Mouse (Mus musculus) E14TG2a.4 (cell line): ENCODE results near the gene Anapc16.
A peak's percentile ranks its signal among the peaks of the same experiment; 100 is the strongest.

ENCODE experiments used
- H3K27me3 ChIP-seq: 2 replicates; pipeline ENCODE4 v1.6.1; 2014; ENCODE audit warnings: low read length, control low read depth; ENCODE audit not compliant: insufficient read depth
- H3K36me3 ChIP-seq: 2 replicates; pipeline ENCODE4 v1.6.1; 2014; ENCODE audit warnings: low read length, control low read depth; ENCODE audit not compliant: insufficient read depth
- H3K4me1 ChIP-seq: replicated peaks from 2 replicates; pipeline ENCODE4 v1.6.1; 2014; ENCODE audit warnings: low read depth, low read length, control low read depth
- H3K4me3 ChIP-seq: replicated peaks from 2 replicates; pipeline ENCODE4 v1.5.1; 2014; ENCODE audit warnings: mild to moderate bottlenecking, low read length
- H3K9me3 ChIP-seq: 2 replicates; pipeline ENCODE4 v1.6.1; 2014; ENCODE audit warnings: low read length, control low read depth
- CTCF ChIP-seq: conservative IDR thresholded peaks from 2 replicates; pipeline ENCODE4 v1.5.1; 2014; ENCODE audit warnings: low read length
- NANOG ChIP-seq: IDR thresholded peaks from 2 replicates; pipeline ENCODE4 v1.6.1; 2014; ENCODE audit warnings: borderline replicate concordance, low read length, mixed read lengths
- POU5F1 ChIP-seq: IDR thresholded peaks from 2 replicates; pipeline ENCODE4 v1.6.1; 2014; ENCODE audit warnings: low read length, borderline replicate concordance

Gene Anapc16

DNA sequence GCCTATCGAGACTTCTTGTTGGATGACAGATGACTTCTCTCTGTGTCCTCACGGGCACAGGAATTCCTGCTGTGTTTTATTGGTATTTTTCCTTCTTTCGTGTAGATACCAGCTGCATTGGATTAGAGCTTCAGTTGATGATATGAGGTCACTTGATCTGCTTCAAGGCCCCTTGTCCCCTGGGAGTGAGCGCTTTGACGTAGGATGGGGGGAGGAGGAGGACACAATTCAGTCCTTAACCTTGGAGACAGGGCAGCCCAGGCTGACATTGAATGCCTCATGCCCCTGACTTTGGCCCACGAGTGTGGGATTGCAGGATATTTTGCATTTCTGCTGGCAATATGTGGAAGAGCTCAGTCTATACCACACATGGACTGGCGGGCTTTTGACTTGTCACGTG is 28.6 kb upstream of the Anapc16 start:
- no peaks in the 10 kb centered on the region for H3K27me3 ChIP-seq
- no peaks in the 10 kb centered on the region for H3K9me3 ChIP-seq
- peaks cover 80% of the 10 kb centered on the region for H3K4me1 ChIP-seq
- no peak overlapping the region for H3K4me3 ChIP-seq
- H3K36me3 ChIP-seq: peaks cover 9% of the 10 kb centered on the region
- TF ChIP-seq NANOG: no peak
- TF ChIP-seq POU5F1: no peak
- TF ChIP-seq CTCF: no peak

GRCm38 (mm10) chr10:60029387-60029786 is 26.5 kb upstream of the Anapc16 start:
- H3K36me3 ChIP-seq: peaks cover under 1% of the 10 kb centered on the region; the same call in 1 of the 2 replicates
- no peaks in the 10 kb centered on the region for H3K27me3 ChIP-seq
- no peaks in the 10 kb centered on the region for H3K9me3 ChIP-seq
- TF ChIP-seq NANOG (no peak), POU5F1 (no peak), CTCF (no peak)
- no peak overlapping the region for H3K4me3 ChIP-seq
- H3K4me1 ChIP-seq: peaks cover 92% of the 10 kb centered on the region

DNA sequence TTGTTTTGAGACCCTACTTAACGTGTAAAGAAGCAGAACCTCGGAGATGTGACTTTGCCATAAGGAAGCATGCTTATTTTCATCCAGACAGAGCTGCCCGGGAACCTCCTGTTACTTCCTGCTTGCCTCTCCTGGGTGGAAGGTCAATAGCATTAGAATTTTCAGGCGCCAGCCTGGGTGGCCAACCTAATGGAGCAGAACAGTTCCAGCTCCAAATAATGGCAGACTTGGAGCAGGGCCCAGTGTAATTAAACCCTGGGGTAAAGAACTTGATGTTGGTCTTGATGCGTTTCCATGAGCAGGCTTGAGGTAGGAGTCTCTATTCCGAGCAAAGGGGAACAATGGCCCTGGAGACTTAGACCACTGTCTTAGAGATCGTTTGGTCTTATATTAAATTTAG is 26.0 kb upstream of the Anapc16 start:
- H3K9me3 ChIP-seq: no peaks in the 10 kb centered on the region
- TF ChIP-seq CTCF: no peak
- no peak for TF ChIP-seq POU5F1
- no peak for TF ChIP-seq NANOG
- peaks cover 88% of the 10 kb centered on the region for H3K4me1 ChIP-seq
- peaks cover 5% of the 10 kb centered on the region; the same call in 1 of the 2 replicates for H3K36me3 ChIP-seq
- no peaks in the 10 kb centered on the region for H3K27me3 ChIP-seq
- no peak overlapping the region for H3K4me3 ChIP-seq

DNA sequence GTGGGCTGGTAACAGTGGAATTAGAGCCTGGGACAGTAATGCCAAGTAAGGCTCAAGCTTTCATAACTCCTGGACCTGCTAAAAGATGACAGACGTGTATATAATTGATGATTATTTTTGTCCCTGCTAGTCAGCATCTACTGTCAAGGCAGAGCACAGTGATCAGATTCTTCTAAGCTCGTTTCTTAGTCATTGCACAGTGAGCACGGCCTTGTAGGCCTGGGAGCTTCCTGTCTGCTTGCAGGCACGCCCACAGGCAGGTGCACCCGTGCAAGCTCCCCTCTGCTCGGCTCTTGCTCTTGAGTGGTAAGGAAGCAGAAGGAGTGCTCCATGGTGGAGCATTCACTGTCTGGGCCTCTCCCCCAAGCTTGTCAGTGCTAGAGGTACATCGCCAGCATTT is 25.2 kb upstream of the Anapc16 start:
- Histone ChIP-seq H3K4me3 (no peak overlapping the region), H3K4me1 (peaks cover 80% of the 10 kb centered on the region), H3K27me3 (no peaks in the 10 kb centered on the region), H3K9me3 (no peaks in the 10 kb centered on the region), H3K36me3 (peaks cover 12% of the 10 kb centered on the region)
- TF ChIP-seq POU5F1 (no peak), NANOG (no peak), CTCF (no peak)

GRCm38 (mm10) chr10:60027619-60028084 is 24.7 kb upstream of the Anapc16 start:
- peaks cover 14% of the 10 kb centered on the region for H3K36me3 ChIP-seq
- H3K4me1 ChIP-seq: peaks cover 74% of the 10 kb centered on the region
- H3K4me3 ChIP-seq: no peak overlapping the region
- no peaks in the 10 kb centered on the region for H3K9me3 ChIP-seq
- H3K27me3 ChIP-seq: no peaks in the 10 kb centered on the region
- no peak for TF ChIP-seq NANOG
- TF ChIP-seq POU5F1: no peak
- no peak for TF ChIP-seq CTCF

DNA sequence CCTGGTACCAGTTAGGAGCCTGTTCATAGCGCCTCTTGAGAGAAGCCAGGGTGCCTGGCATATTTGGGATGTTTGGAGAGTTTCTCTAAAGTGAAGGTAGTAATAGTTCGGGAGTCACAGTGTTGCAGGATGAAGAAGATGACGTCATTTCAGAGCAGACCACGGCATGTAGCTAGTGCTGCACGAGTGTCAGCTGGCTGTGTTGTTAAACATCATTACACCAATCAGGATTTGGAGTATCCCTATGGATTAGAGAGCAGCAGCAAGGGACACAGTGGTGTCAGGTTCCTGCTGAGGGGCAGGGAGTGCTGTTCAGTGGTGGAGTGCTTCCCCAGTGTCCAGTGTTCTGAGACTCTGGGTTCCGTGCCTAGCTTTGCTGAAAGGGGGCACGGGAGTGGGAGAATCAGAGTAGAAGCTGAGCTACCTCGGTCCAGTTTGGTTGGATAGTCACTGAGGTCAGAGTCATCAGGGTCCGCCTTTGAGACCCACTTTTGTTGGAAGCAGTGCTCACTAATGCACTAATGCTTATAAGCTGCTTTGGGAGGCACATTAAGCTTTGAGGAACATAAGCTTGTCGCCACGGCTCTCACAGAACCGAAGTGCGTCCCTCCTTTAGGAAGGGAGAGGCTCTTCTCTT is 23.9 kb upstream of the Anapc16 start:
- Histone ChIP-seq H3K4me3 (0 out of 2 replicates have a peak overlapping the region, but pooled peaks have one; percentile 5), H3K4me1 (peaks cover 67% of the 10 kb centered on the region), H3K36me3 (peaks cover 22% of the 10 kb centered on the region), H3K9me3 (no peaks in the 10 kb centered on the region), H3K27me3 (no peaks in the 10 kb centered on the region)
- TF ChIP-seq NANOG: no peak
- no peak for TF ChIP-seq POU5F1
- TF ChIP-seq CTCF: no peak

DNA sequence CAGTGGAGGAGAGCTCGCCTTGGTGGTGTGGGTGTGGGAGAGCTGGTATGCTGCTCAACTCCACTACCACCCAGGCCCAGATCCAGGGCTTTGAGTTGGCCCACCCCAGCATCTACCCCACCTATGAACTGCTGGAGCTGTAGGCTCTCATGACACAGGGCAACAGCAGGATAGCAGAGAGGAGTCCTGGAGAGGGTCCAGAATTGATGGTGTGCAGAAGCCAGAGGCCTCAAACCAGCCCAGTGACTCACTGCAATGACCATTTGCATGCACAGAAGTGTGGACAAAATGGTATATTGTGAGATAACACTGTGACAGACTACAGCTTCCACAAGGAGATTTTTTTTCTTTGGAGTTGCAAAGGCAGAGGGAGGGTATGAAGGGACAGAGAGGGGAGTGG is 20.8 kb upstream of the Anapc16 start:
- TF ChIP-seq NANOG (no peak), POU5F1 (no peak), CTCF (no peak)
- Histone ChIP-seq H3K36me3 (peaks cover 38% of the 10 kb centered on the region), H3K9me3 (no peaks in the 10 kb centered on the region), H3K4me1 (peaks cover 37% of the 10 kb centered on the region), H3K27me3 (no peaks in the 10 kb centered on the region), H3K4me3 (no peak overlapping the region)

DNA sequence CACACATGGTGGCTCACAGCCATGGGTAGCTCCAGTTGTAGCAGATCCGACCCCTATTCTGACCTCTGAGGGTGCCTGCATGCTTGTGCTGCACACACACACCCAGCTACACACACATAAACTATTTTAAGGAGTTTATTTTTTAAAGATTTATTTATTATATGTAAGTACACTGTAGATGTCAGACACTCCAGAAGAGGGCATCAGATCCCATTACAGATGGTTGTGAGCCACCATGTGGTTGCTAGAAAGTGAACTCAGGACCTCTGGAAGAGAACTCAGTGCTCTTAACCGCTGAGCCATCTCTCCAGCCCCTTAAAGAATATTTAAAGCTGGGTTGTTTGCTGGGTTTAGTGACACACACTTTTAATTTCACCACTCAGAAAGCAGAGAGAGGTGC is 16.4 kb upstream of the Anapc16 start:
- no peaks in the 10 kb centered on the region for H3K27me3 ChIP-seq
- TF ChIP-seq CTCF (no peak), NANOG (no peak), POU5F1 (no peak)

DNA sequence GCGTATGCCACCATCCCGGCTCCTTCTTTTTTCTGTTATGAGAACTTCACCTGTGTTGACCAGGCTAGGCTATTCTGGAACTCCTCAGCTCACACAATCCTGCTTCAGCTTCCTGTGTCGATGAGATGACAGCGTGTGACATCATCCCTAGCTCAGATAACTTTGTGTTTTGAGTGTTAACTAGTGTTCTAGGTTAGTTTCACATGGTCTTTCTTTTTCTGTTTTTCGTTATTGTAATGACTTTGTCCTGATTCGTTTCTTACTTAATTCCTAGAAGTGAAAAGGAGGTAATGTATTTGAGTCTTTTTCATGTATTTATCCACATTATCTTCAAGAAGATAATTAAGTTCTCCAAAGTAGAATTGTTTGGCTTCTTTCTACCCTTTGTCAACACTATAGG is 13.3 kb upstream of the Anapc16 start:
- H3K27me3 ChIP-seq: no peaks in the 10 kb centered on the region
- H3K4me1 ChIP-seq: no peaks in the 10 kb centered on the region
- TF ChIP-seq CTCF: no peak
- no peak for TF ChIP-seq NANOG
- no peak for TF ChIP-seq POU5F1
- H3K9me3 ChIP-seq: no peaks in the 10 kb centered on the region
- H3K4me3 ChIP-seq: no peak overlapping the region
- peaks cover 74% of the 10 kb centered on the region for H3K36me3 ChIP-seq

More for the DNA sequence above, 16.4 kb upstream of the Anapc16 start:
- no peak overlapping the region for H3K4me3 ChIP-seq
- H3K36me3 ChIP-seq: peaks cover 77% of the 10 kb centered on the region
- no peaks in the 10 kb centered on the region for H3K9me3 ChIP-seq
- H3K4me1 ChIP-seq: no peaks in the 10 kb centered on the region
